Mouse (Mus musculus): ENCODE measurements around the gene Syde2. TPM values are rescaled to one million over a fixed set of nuclear protein-coding genes. Genes with fewer than 3 reads are reported as not detected.

Syde2 gene
- polyA plus RNA-seq, 1 experiment from 2014 or later = 0.50 TPM

DNA sequence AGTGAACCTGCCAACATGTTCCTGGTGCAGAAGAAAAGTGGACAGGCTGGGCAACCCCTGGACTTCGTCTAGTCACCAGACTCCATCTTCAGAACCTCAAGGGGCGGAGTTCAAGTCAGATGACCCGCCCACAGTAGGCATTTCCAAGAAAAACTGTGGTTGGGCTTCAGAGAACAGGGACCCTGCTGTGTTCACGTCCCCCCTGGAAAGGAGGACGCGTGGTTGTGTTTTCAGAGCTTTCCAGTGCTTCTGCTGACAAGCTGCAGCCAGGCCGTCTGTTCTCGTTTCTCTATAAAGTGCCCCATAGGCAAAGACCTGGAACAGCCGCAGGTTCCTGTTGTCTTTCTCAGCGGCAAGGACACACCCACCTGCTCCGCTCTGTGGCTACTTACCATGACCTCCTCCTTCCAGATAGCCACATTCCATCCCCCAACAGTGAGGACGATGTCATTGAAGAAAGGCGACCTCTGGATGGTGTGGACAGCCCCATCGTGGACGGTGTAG, 60.1 kb downstream of the Syde2 start:
- DNase-seq = no peak
- no peaks in the 10 kb centered on the region for H3K36me3 ChIP-seq (ENCODE audit: control insufficient read depth, insufficient read depth, low read length)
- H3K27ac ChIP-seq (replicated peaks; ENCODE audit: low read depth, low read length) = no peak overlapping the region
- H3K27me3 ChIP-seq (ENCODE audit: control insufficient read depth, insufficient read depth, low read length) = no peaks in the 10 kb centered on the region
- no peak overlapping the region for H3K4me2 ChIP-seq (ENCODE audit: low read length)
- 0 out of 2 replicates have a peak, but pooled peaks cover 3% of the 10 kb centered on the region for H3K4me1 ChIP-seq (ENCODE audit: control insufficient read depth, insufficient read depth, low read length)
- no peaks in the 10 kb centered on the region for H3K9me3 ChIP-seq (ENCODE audit: control insufficient read depth, low read length)
- H3K4me3 ChIP-seq (replicated peaks; ENCODE audit: low read depth, low read length) = no peak overlapping the region
- H3K9ac ChIP-seq (replicated peaks; ENCODE audit: low read length) = no peak overlapping the region
- 25% methylated on average over 15 of the region's 15 CpGs for WGBS
- no peak for ATAC-seq (ENCODE audit: low FRiP score, low TSS enrichment)

DNA sequence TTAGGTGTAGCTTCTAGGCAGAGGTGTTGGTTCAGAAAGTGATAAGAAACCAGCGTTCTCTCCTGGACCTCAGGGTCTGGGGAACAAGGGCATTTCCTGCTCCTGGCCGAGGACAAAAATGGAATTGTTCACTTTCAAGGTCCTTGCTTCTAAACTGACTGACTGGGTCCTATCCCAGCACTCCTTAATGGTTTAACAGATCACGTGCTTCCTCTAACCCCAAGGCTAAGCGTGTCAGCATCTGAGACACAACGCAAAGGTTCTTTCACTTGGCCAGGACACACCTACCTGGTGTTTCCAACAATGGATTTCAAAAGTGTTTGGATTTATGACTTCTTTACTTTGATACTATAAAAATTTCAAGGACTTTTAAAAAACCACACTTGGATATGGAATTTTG, 62.3 kb downstream of the Syde2 start:
- DNase-seq = no peak
- H3K27ac ChIP-seq (replicated peaks; ENCODE audit: low read depth, low read length) = no peak overlapping the region
- no peaks in the 10 kb centered on the region for H3K9me3 ChIP-seq (ENCODE audit: control insufficient read depth, low read length)
- H3K27me3 ChIP-seq (ENCODE audit: control insufficient read depth, insufficient read depth, low read length) = no peaks in the 10 kb centered on the region
- no peak for ATAC-seq (ENCODE audit: low FRiP score, low TSS enrichment)
- H3K9ac ChIP-seq (replicated peaks; ENCODE audit: low read length) = no peak overlapping the region
- no peaks in the 10 kb centered on the region for H3K36me3 ChIP-seq (ENCODE audit: control insufficient read depth, insufficient read depth, low read length)
- 92% methylated on average over 5 of the region's 5 CpGs for WGBS
- 0 out of 2 replicates have a peak, but pooled peaks cover 3% of the 10 kb centered on the region for H3K4me1 ChIP-seq (ENCODE audit: control insufficient read depth, insufficient read depth, low read length)
- no peak overlapping the region for H3K4me3 ChIP-seq (replicated peaks; ENCODE audit: low read depth, low read length)
- no peak overlapping the region for H3K4me2 ChIP-seq (ENCODE audit: low read length)

DNA sequence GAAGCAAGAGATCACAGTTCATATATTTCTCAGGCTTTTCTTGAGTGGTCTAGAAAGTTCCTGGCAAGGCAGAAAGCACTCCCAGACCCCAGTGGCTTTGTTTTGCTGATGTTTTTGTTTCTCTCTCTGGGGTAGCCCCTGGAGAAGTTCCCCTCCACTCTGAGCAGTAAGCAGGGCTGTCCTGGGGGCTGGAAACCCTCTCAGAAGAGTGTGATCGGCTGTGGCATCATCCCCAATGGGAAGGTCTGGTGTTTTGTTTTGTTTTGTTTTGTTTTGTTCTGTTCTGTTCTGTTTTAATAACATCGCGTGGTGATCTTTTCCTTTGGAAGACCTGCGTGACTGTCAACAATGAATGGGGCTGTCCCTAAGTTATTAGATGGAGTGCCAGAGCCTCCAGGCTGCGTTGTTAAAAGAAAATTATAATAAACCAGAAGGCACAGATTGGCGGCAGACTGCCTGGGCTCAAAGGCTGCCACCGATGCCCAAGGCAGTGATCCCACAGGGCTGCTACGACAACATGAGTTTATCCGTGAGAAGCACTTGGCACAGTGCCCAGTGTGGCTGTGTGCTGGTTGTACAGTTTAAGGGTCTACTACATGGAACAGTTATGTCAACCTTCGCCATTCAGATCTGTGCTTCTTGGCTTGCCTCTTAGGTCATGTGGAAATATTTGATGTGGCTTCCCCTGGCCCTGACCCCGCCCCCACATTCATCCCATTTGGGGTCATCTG, 63.8 kb downstream of the Syde2 start:
- Histone ChIP-seq H3K27me3 (ENCODE audit: control insufficient read depth, insufficient read depth, low read length) (no peaks in the 10 kb centered on the region), H3K9ac (replicated peaks; ENCODE audit: low read length) (no peak overlapping the region), H3K9me3 (ENCODE audit: control insufficient read depth, low read length) (no peaks in the 10 kb centered on the region), H3K4me1 (ENCODE audit: control insufficient read depth, insufficient read depth, low read length) (0 out of 2 replicates have a peak, but pooled peaks cover 3% of the 10 kb centered on the region), H3K4me2 (ENCODE audit: low read length) (peak overlapping the region; percentile 12; the same call in 1 of the 2 replicates), H3K36me3 (ENCODE audit: control insufficient read depth, insufficient read depth, low read length) (no peaks in the 10 kb centered on the region), H3K27ac (replicated peaks; ENCODE audit: low read depth, low read length) (no peak overlapping the region), H3K4me3 (replicated peaks; ENCODE audit: low read depth, low read length) (no peak overlapping the region)
- ATAC-seq (ENCODE audit: low FRiP score, low TSS enrichment) (peak; percentile 90), DNase-seq (peak; percentile 91)
- 22% methylated on average over 11 of the region's 11 CpGs for WGBS

GRCm38 (mm10) chr3:146053082-146053814, 65.6 kb downstream of the Syde2 start:
- no peaks in the 10 kb centered on the region for H3K9me3 ChIP-seq (ENCODE audit: control insufficient read depth, low read length)
- no peaks in the 10 kb centered on the region for H3K36me3 ChIP-seq (ENCODE audit: control insufficient read depth, insufficient read depth, low read length)
- no peak overlapping the region; the same call in 1 of the 2 replicates for H3K4me2 ChIP-seq (ENCODE audit: low read length)
- DNase-seq (no peak), ATAC-seq (ENCODE audit: low FRiP score, low TSS enrichment) (no peak)
- 0 out of 2 replicates have a peak, but pooled peaks cover 3% of the 10 kb centered on the region for H3K4me1 ChIP-seq (ENCODE audit: control insufficient read depth, insufficient read depth, low read length)
- H3K4me3 ChIP-seq (replicated peaks; ENCODE audit: low read depth, low read length) = no peak overlapping the region
- no peaks in the 10 kb centered on the region for H3K27me3 ChIP-seq (ENCODE audit: control insufficient read depth, insufficient read depth, low read length)
- 73% methylated on average over 6 of the region's 6 CpGs for whole genome bisulfite sequencing
- H3K9ac ChIP-seq (replicated peaks; ENCODE audit: low read length) = no peak overlapping the region
- H3K27ac ChIP-seq (replicated peaks; ENCODE audit: low read depth, low read length) = no peak overlapping the region

DNA sequence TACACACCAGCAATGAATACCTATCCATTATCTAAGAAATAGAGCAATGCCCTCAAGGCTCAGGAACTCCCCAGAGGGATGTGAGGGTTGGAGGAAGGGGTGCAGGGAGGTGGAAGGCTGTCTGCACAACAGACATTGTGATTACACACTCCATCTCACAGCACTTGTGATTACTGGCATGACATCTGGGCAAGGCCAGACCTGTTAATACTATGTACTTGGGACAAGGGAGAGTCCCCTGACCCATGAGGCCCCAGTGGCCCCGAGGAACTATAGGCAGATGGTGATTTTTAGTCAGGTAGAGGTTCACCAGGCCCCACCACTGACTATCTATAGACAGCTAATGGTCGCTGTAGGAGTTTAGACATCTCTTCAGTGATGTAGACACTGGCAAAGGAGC, 66.2 kb downstream of the Syde2 start:
- 80% methylated on average over 2 of the region's 2 CpGs for WGBS
- Histone ChIP-seq H3K36me3 (ENCODE audit: control insufficient read depth, insufficient read depth, low read length) (no peaks in the 10 kb centered on the region), H3K9ac (replicated peaks; ENCODE audit: low read length) (no peak overlapping the region), H3K9me3 (ENCODE audit: control insufficient read depth, low read length) (no peaks in the 10 kb centered on the region), H3K27me3 (ENCODE audit: control insufficient read depth, insufficient read depth, low read length) (no peaks in the 10 kb centered on the region), H3K27ac (replicated peaks; ENCODE audit: low read depth, low read length) (no peak overlapping the region), H3K4me3 (replicated peaks; ENCODE audit: low read depth, low read length) (no peak overlapping the region), H3K4me1 (ENCODE audit: control insufficient read depth, insufficient read depth, low read length) (0 out of 2 replicates have a peak, but pooled peaks cover 3% of the 10 kb centered on the region), H3K4me2 (ENCODE audit: low read length) (no peak overlapping the region)
- ATAC-seq (ENCODE audit: low FRiP score, low TSS enrichment) (no peak), DNase-seq (no peak)

GRCm38 (mm10) chr3:146057131-146057530, 69.5 kb downstream of the Syde2 start:
- ATAC-seq (ENCODE audit: low FRiP score, low TSS enrichment) (no peak), DNase-seq (no peak)
- H3K4me2 ChIP-seq (ENCODE audit: low read length) = no peak overlapping the region
- H3K4me3 ChIP-seq (replicated peaks; ENCODE audit: low read depth, low read length) = no peak overlapping the region
- H3K4me1 ChIP-seq (ENCODE audit: control insufficient read depth, insufficient read depth, low read length) = no peaks in the 10 kb centered on the region
- H3K36me3 ChIP-seq (ENCODE audit: control insufficient read depth, insufficient read depth, low read length) = no peaks in the 10 kb centered on the region
- H3K9me3 ChIP-seq (ENCODE audit: control insufficient read depth, low read length) = no peaks in the 10 kb centered on the region
- H3K27me3 ChIP-seq (ENCODE audit: control insufficient read depth, insufficient read depth, low read length) = no peaks in the 10 kb centered on the region
- no peak overlapping the region for H3K9ac ChIP-seq (replicated peaks; ENCODE audit: low read length)
- 83% methylated on average over 7 of the region's 7 CpGs for WGBS
- H3K27ac ChIP-seq (replicated peaks; ENCODE audit: low read depth, low read length) = no peak overlapping the region

DNA sequence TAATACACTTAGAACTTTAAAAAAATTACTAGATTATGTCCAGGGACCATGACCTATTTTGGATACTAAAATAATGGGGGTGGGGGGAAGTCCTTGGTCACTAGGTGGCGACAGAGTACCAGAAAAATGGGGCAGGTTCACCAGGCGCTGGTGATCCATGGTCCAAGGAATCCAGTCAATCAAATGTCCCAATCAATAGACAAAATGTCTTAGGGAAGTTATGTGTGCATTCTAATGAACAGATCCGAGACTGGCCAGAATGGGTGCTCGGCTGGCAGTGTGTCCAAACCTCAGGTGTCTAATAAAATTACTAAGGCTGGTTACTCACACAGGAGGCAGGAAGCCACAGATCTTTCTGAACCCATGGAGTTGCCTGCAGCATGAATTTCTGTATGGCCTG, 70.6 kb downstream of the Syde2 start:
- ATAC-seq (ENCODE audit: low FRiP score, low TSS enrichment) (0 out of 2 replicates have a peak, but pooled peaks have one; percentile 24), DNase-seq (peak; percentile 81)
- H3K4me1 ChIP-seq (ENCODE audit: control insufficient read depth, insufficient read depth, low read length) = no peaks in the 10 kb centered on the region
- 19% methylated on average over 4 of the region's 4 CpGs for WGBS
- no peak overlapping the region for H3K4me2 ChIP-seq (ENCODE audit: low read length)
- H3K9me3 ChIP-seq (ENCODE audit: control insufficient read depth, low read length) = no peaks in the 10 kb centered on the region
- no peaks in the 10 kb centered on the region for H3K36me3 ChIP-seq (ENCODE audit: control insufficient read depth, insufficient read depth, low read length)
- H3K27me3 ChIP-seq (ENCODE audit: control insufficient read depth, insufficient read depth, low read length) = no peaks in the 10 kb centered on the region
- no peak overlapping the region for H3K4me3 ChIP-seq (replicated peaks; ENCODE audit: low read depth, low read length)
- no peak overlapping the region for H3K27ac ChIP-seq (replicated peaks; ENCODE audit: low read depth, low read length)
- H3K9ac ChIP-seq (replicated peaks; ENCODE audit: low read length) = no peak overlapping the region

GRCm38 (mm10) chr3:146059356-146059926, 71.8 kb downstream of the Syde2 start:
- Histone ChIP-seq H3K4me1 (ENCODE audit: control insufficient read depth, insufficient read depth, low read length) (no peaks in the 10 kb centered on the region), H3K9me3 (ENCODE audit: control insufficient read depth, low read length) (no peaks in the 10 kb centered on the region), H3K27ac (replicated peaks; ENCODE audit: low read depth, low read length) (no peak overlapping the region), H3K9ac (replicated peaks; ENCODE audit: low read length) (no peak overlapping the region), H3K27me3 (ENCODE audit: control insufficient read depth, insufficient read depth, low read length) (no peaks in the 10 kb centered on the region), H3K36me3 (ENCODE audit: control insufficient read depth, insufficient read depth, low read length) (no peaks in the 10 kb centered on the region), H3K4me2 (ENCODE audit: low read length) (no peak overlapping the region), H3K4me3 (replicated peaks; ENCODE audit: low read depth, low read length) (no peak overlapping the region)
- WGBS = 86% methylated on average over 15 of the region's 15 CpGs
- no peak for ATAC-seq (ENCODE audit: low FRiP score, low TSS enrichment)
- DNase-seq = no peak

Measured in midbrain, embryonic 14.5 days (tissue).